Comparison of ENCODE assay signal across 8 mouse cellular contexts in the genomic region with DNA sequence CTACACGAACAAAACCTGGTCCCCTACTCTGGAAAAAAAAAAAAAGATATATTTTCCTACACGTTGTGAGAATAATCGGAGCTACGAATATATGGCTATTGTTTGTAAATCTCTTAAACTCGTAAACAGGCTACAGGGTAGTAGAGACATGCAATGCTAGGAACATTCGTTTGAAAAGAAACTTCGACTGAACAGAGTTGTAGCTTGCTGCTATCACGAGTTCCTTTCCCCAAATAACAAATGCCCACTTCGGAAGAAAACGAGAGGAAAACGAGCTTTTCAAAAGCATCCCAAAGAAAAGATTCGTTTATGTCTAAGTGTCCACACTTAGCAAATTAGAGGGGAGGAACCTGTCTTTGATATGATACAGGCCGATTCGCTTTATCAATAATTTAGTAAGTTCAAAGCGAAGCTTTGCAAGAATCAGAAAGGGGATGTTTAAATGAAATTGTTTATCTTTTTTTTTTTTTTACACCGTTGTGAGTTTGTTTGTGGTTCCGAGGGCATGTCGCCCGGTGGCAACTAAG. TPM values are rescaled to one million over a fixed set of nuclear protein-coding genes. Genes with fewer than 3 reads are reported as not detected.
A peak's percentile ranks its signal among the peaks of the same experiment; 100 is the strongest.
DNase-seq lines count a peak whose midpoint lies in the region; ATAC-seq and TF ChIP-seq lines count a peak whose summit lies in the region.
"Had no signal": no experiment of that assay in that cellular context is flagged by ENCODE, and none has a peak within 500 bp of the region (broad histone marks: within the 10 kb centered on the region; RNA-seq: fewer than 3 reads in every experiment).

No protein-coding gene starts in this region.

- no peak for TF ChIP-seq POLR2A in lung, adult 2 months (IDR thresholded peaks at IDR 0.05; ENCODE audit: borderline replicate concordance, extremely low read depth, low read depth, low read length)

- 0 out of 2 replicates have a peak overlapping the region, but pooled peaks have one; percentile 95 for H3K27ac ChIP-seq in lung, embryonic 15.5 days
- H3K27ac ChIP-seq in forebrain, embryonic 14.5 days (ENCODE audit: low read depth, low read length): peak overlapping the region; percentile 87; the same call in 1 of the 2 replicates
- H3K27ac ChIP-seq in limb, embryonic 10.5 days: peak overlapping the region; percentile 93
- 0 out of 2 replicates have a peak overlapping the region, but pooled peaks have one; percentile 95 for H3K27ac ChIP-seq in stomach, embryonic 15.5 days
- H3K27ac ChIP-seq: macrophage had no signal

- 5% methylated on average over 19 of the region's 19 CpGs for WGBS in lung, embryonic 15.5 days
- WGBS in lung, adult 2 months: 13% methylated on average over 19 of the region's 19 CpGs
- WGBS in forebrain, embryonic 14.5 days: 6% methylated on average over 19 of the region's 19 CpGs
- WGBS in limb, embryonic 10.5 days: 5% methylated on average over 19 of the region's 19 CpGs
- WGBS in stomach, embryonic 15.5 days: 12% methylated on average over 19 of the region's 19 CpGs

- H3K4me1 ChIP-seq in lung, embryonic 15.5 days: peaks cover 53% of the 10 kb centered on the region
- H3K4me1 ChIP-seq in lung, adult 2 months (ENCODE audit: control insufficient read depth, insufficient read depth, low read length): peaks cover 8% of the 10 kb centered on the region
- peaks cover 20% of the 10 kb centered on the region for H3K4me1 ChIP-seq in forebrain, embryonic 14.5 days (ENCODE audit: control insufficient read depth, insufficient read depth, low read length)
- peaks cover 78% of the 10 kb centered on the region for H3K4me1 ChIP-seq in limb, embryonic 10.5 days
- peaks cover 25% of the 10 kb centered on the region for H3K4me1 ChIP-seq in stomach, embryonic 15.5 days

- peak overlapping the region; percentile 94 for H3K4me2 ChIP-seq in lung, embryonic 15.5 days
- H3K4me2 ChIP-seq in forebrain, embryonic 14.5 days (ENCODE audit: low read length): peak overlapping the region; percentile 98
- H3K4me2 ChIP-seq in stomach, embryonic 15.5 days: peak overlapping the region; percentile 76

- DNase-seq in lung, adult 2 months: no peak
- DNase-seq in forebrain, embryonic 14.5 days (ENCODE audit: low spot score): no peak
- no peak for DNase-seq in limb, embryonic 10.5 days (ENCODE audit: low spot score)
- no peak for DNase-seq in ovary, postnatal 36 days (ENCODE audit: low spot score)

- peaks cover 56% of the 10 kb centered on the region for H3K27me3 ChIP-seq in lung, embryonic 15.5 days
- H3K27me3 ChIP-seq in forebrain, embryonic 14.5 days (replicated peaks; ENCODE audit: control insufficient read depth, insufficient read depth, low read length): no peaks in the 10 kb centered on the region; the same call in none of the 2 replicates
- peaks cover 53% of the 10 kb centered on the region for H3K27me3 ChIP-seq in limb, embryonic 10.5 days (ENCODE audit: low read depth, poor library complexity, severe bottlenecking)
- no peaks in the 10 kb centered on the region for H3K27me3 ChIP-seq in stomach, embryonic 15.5 days (replicated peaks)

- H3K36me3 ChIP-seq in lung, embryonic 15.5 days: no peaks in the 10 kb centered on the region
- peaks cover 11% of the 10 kb centered on the region for H3K36me3 ChIP-seq in forebrain, embryonic 14.5 days (ENCODE audit: control insufficient read depth, insufficient read depth, low read length)
- H3K36me3 ChIP-seq in limb, embryonic 10.5 days: peaks cover 19% of the 10 kb centered on the region
- no peaks in the 10 kb centered on the region for H3K36me3 ChIP-seq in stomach, embryonic 15.5 days

- no peak for TF ChIP-seq CTCF in lung, adult 2 months (IDR thresholded peaks at IDR 0.05; ENCODE audit: insufficient read depth, low read length)

- no peak for ATAC-seq in lung, embryonic 15.5 days (ENCODE audit: borderline replicate concordance, extremely low read depth, low FRiP score, low TSS enrichment)
- ATAC-seq in forebrain, embryonic 14.5 days: no peak
- no peak for ATAC-seq in stomach, embryonic 15.5 days (ENCODE audit: insufficient read depth, low FRiP score, low read depth)
- ATAC-seq in frontal cortex, adult (ENCODE audit: low TSS enrichment): no peak

- H3K4me3 ChIP-seq in lung, embryonic 15.5 days: peak overlapping the region; percentile 75
- H3K4me3 ChIP-seq in lung, adult 2 months (replicated peaks; ENCODE audit: extremely low read depth, low read depth, low read length): no peak overlapping the region
- H3K4me3 ChIP-seq in forebrain, embryonic 14.5 days (ENCODE audit: low read depth, low read length): peak overlapping the region; percentile 81
- peak overlapping the region; percentile 78 for H3K4me3 ChIP-seq in limb, embryonic 10.5 days
- peak overlapping the region; percentile 56; the same call in 1 of the 2 replicates for H3K4me3 ChIP-seq in stomach, embryonic 15.5 days (replicated peaks)

- no peak overlapping the region for H3K9ac ChIP-seq in lung, embryonic 15.5 days
- H3K9ac ChIP-seq in forebrain, embryonic 14.5 days (ENCODE audit: low read length): peak overlapping the region; percentile 51; the same call in 1 of the 2 replicates
- no peak overlapping the region for H3K9ac ChIP-seq in stomach, embryonic 15.5 days

- H3K9me3 ChIP-seq in lung, embryonic 15.5 days: no peaks in the 10 kb centered on the region
- no peaks in the 10 kb centered on the region for H3K9me3 ChIP-seq in forebrain, embryonic 14.5 days (replicated peaks; ENCODE audit: control insufficient read depth, low read length)
- H3K9me3 ChIP-seq in limb, embryonic 10.5 days (replicated peaks): no peaks in the 10 kb centered on the region
- H3K9me3 ChIP-seq in stomach, embryonic 15.5 days: no peaks in the 10 kb centered on the region

RNA-seq across cellular contexts. Expression of gene Sox9, which starts 1.6 kb away (rescaled TPM):
- 63.4 and 64.2 TPM in 2 replicates for polyA plus RNA-seq in lung, embryonic 15.5 days (2015; fragmentation: Nextera tagmentation; extraction: Ambion mirVana)
- polyA plus RNA-seq in lung, adult 2 months (2012; rRNA removed): 0.96 and 1.3 TPM in 2 replicates
- 43.6 and 49.4 TPM in 2 replicates for polyA plus RNA-seq in forebrain, embryonic 14.5 days (2014; fragmentation: Nextera tagmentation; extraction: Ambion mirVana)
- 85.1 and 169 TPM in 2 replicates for polyA plus RNA-seq in limb, embryonic 10.5 days (2016; fragmentation: Nextera tagmentation; extraction: Ambion mirVana)
- polyA plus RNA-seq in stomach, embryonic 15.5 days (2015; fragmentation: Nextera tagmentation; extraction: Ambion mirVana): 42.0 and 50.9 TPM in 2 replicates
- polyA plus RNA-seq: macrophage had no signal

Comparison
In these comparisons a context has a peak if more than half of its experiments do, and no peak if none do; other contexts are left out.
1. RNA of gene Sox9, which starts 1.6 kb away (polyA plus RNA-seq): 85.1 to 169 TPM in limb, embryonic 10.5 days, 63.4 to 64.2 TPM in lung, embryonic 15.5 days, 43.6 to 49.4 TPM in forebrain, embryonic 14.5 days and 42.0 to 50.9 TPM in stomach, embryonic 15.5 days; 0.96 to 1.3 TPM in lung, adult 2 months; every median in the first group is over 10 times any median in the second.
2. Peak in every context shown above with its lines, with median percentiles within 50 percentile points of each other: H3K27ac ChIP-seq and H3K4me2 ChIP-seq.